Mouse (Mus musculus) hindlimb bud, embryonic 11.5 days (tissue): ENCODE results near the gene Dph2.

Experiments
- DNase-seq: peaks from one replicate; pipeline ENCODE4 v3.0.0-alpha.2; 2012; ENCODE audit warnings: low read depth, low spot score; ENCODE audit errors: extremely low spot score

The Dph2 gene

DNA sequence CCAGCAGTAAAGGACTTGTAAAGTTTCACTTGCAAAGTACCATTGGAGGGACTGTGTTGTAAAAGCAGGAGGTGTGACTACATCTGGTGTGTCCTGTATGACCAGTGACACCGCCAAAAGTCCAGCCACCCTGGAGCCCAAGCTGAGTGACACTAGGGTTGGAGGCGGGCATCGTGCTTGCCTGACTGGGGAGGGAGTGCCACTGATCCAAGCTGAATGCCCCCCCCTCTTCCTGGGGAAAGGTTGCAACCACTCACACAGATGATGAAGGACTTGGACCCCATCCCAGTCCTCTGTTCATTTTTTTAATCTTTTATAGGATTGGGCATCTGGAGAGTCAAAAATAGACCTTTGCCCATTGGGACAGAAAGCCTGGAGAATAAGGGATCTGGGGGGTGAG is 50.3 kb downstream of the Dph2 start:
- DNase-seq, result no peak

DNA sequence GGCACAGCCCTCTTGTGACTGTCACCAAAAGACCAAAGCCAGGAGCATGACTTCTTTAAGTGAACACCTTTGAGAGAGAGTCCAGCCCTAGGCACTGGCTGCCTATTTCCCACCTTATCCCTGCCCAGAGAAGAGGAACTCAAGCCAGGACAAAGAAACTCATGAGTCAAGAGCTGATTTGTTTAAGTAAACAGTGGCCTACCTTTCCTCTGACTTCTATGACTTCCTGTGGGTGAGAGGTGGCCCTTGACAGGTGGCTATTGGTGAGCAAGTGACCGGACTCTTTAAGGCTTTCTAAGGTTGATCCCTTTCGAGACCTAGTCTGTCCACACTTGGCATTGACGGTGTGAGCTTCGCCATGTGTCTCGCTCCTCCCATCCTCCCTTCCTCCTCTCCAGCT is 51.0 kb downstream of the Dph2 start:
- no peak for DNase-seq

DNA sequence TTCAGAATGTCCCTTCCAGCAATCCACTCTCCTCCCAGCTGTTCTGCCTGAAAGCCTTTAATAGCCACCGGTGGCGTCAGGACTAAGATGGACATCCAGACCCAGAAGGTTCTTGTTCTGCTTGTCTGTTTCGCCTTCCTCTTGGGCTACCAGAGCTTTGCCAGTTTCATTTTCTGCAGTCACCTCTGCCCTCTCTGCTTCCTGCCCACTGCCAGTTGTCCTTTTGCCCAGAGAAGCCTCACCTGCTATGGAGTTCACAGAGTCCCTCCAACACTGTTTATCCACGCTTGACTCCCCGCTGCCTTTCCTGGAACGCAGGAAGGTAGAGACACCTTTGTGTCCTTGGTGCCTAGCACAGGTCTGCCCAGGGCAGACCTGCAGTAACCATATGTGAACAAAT is 52.5 kb downstream of the Dph2 start:
- no peak for DNase-seq
